Mouse (Mus musculus) kidney, adult 11 months (tissue): ENCODE results near the gene D630045J12Rik.

ENCODE experiments used
- DNase-seq: peaks from one replicate; pipeline ENCODE4 v3.0.0; 2022

The D630045J12Rik gene

DNA sequence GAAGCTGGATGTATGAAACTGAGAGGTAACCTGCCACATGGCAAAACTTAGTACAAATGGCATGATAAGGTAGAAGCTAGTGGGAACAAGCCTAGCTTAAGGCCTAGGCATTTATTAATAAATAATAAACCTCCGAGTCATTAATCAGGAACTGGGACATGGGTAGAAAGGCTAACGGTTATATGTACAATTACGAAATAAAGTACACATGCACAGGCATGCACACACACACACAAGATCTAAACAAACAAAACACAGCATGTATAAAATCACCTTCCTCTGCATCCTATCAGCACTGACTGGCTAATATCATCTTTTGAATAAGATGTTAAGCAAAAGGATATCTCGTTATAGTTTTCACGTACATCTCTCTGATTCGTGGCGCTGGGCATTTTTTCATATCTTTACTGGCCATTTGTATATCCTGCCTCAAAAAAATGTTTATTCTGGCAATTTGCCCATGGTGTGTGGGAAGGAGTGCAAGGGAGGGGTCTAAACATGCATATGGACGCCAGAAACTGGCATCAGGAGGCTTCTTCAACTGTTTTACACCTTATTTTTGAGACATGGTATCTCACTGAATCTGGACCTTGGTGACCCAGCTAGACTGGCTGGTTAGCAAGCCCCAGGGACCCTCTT lies 67.4 kb downstream of the D630045J12Rik start:
- no peak for DNase-seq

GRCm38 (mm10) chr6:38184791-38185190 lies 69.0 kb downstream of the D630045J12Rik start:
- no peak for DNase-seq

DNA sequence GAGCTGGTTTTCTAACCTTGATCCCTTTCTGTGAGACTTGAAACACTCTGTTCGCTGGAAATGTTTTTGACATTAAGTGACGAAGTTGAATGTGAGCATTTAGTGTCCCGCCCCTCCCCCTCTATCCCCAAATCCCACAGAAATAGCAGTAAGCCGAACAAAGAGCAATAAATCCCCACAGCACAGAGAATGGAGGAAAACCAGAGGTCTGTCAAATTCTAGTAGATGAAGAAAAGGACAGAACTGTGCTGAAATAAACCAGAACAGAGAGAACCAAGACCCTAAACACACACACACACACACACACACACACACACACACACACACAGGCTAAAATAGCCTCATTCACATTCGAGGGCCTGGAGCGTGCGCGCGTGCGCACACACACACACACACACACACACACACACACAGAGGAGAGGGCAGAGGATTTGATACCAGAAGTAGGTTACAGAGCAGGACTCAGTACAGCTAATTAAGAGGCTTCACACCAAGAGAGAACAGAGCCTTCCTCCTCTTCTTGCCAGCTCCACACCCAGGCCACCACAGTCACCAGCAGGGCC lies 72.0 kb downstream of the D630045J12Rik start:
- DNase-seq = no peak

GRCm38 (mm10) chr6:38180669-38181068 lies 73.1 kb downstream of the D630045J12Rik start:
- DNase-seq = no peak

- no peak for DNase-seq
Measured at GRCm38 (mm10) chr6:38165385-38165784, 88.4 kb downstream of the D630045J12Rik start.

DNA sequence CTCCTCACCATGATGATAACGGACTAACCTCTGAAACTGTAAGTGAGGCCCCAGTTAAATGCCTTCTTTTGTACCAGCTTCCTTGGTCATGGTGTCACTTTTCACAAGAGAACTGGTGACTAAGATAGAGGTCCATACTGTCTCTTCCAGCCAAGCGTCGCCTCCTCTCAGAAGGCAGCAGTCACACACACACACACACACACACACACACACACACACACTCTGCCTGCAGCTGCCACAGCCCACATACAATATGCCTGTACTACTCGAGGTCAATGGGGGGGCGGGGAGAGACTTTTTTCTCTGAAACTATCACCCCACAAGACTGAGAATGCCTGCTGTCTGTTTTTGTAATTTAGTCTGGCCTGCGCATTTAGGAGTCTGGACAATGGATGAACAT lies 89.1 kb downstream of the D630045J12Rik start:
- no peak for DNase-seq

- no peak for DNase-seq
Measured at GRCm38 (mm10) chr6:38162825-38163504, 90.8 kb downstream of the D630045J12Rik start.

- no peak for DNase-seq
Measured at GRCm38 (mm10) chr6:38160556-38160955, 93.3 kb downstream of the D630045J12Rik start.

GRCm38 (mm10) chr6:38160102-38160501 lies 93.7 kb downstream of the D630045J12Rik start:
- peak; percentile 81 for DNase-seq

- DNase-seq = no peak
Measured at GRCm38 (mm10) chr6:38159576-38159975, 94.2 kb downstream of the D630045J12Rik start.

DNA sequence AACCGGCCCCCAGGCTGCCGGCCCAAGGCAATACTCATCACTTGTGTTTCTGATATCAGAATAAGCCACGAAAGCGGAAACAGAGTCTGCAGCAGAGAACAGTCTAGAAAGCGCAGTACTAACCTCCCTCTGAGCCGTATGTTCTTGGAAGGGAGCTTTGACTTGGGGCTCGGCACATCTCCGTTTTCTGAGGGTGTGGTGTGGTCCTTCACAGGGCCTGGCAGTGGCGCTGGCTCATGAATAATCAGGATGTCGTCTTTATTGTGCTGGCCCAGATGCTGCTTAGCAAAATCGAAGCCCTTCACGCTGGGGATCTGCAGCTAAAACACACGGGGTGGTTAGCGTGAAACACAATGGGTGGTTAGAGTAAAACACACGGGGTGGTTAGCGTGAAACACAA lies 95.9 kb downstream of the D630045J12Rik start:
- no peak for DNase-seq

DNA sequence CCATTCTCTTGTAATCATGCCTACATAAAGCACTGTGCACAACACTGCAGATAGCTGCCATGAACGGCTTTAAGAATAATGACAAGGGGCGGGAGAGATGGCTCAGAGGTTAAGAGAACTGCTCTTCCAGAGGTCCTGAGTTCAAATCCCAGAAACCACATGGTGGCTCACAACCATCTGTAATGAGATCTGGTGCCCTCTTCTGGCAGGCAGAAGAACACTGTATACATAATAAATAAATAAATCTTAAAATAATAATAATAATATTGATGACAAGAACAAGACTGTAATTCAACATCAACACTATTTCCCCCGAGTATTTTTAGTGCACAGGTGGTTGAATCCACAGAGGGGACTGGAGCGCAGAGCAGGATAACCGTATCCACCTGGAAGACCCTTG lies 97.6 kb downstream of the D630045J12Rik start:
- no peak for DNase-seq

GRCm38 (mm10) chr6:38152305-38152704 lies 101.5 kb downstream of the D630045J12Rik start:
- DNase-seq = no peak

DNA sequence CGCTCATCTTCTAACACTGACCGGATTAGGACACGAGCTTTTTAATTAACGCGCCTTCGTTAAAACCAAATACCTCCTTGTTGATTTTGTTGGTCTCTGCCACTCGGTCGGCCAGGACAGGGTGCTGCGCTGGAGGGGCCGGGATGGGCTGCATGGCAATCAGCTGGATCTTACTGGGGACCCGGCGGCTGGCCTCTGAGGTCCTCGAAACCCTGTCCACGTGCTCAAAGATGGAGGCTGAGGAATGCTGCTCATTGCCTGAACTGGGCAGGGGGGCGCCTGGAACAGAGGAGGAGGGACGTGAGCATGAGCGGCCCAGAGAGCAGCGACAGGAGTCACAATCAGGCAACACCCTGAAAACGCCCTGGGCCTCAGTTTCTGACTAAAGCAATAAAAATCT lies 104.3 kb downstream of the D630045J12Rik start:
- DNase-seq = no peak

GRCm38 (mm10) chr6:38148626-38149025 lies 105.2 kb downstream of the D630045J12Rik start:
- DNase-seq = no peak

GRCm38 (mm10) chr6:38147301-38147700 lies 106.5 kb downstream of the D630045J12Rik start:
- peak; percentile 73 for DNase-seq

- peak; percentile 63 for DNase-seq
Measured at GRCm38 (mm10) chr6:38145463-38146065, 108.2 kb downstream of the D630045J12Rik start.

DNA sequence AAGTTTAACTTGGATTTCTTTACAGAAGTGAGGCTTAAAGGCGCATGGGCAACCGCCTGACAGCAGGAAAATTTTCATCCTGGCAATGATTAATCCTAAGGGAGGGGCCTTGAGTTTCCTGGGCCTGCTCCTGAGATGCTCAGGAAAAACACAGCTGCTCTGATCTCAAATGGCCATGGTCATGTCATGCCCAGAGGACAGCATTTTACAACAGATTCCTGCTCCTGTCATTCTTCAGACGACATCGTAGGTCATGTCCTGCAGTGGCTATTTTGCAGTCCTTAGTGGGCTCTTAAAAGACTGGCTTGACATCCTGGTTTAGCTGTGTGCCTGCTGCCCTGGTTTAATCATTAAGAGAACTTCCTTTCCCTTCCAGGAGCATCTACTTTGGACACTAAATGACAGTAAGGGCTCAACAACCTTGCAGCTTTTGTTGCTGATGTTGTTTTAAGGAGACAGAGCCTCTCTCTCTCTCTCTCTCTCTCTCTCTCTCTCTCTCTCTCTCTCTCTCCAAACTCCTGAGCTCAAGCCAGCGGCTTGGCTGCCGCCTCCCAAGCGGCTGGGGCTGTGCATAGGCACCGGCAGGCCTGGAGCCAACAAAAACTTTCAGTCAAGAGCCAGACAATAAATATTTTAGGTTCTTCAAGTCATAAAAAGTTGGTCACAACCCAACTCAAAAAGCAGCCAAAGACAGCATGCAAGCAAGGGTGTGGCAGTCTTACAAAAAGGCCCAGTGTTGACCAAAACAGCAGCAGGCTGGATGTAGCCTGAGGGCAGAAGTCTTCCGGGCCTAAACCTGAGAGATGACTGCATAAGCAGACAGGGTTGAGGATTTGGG lies 109.4 kb downstream of the D630045J12Rik start:
- DNase-seq = peak; percentile 81

DNA sequence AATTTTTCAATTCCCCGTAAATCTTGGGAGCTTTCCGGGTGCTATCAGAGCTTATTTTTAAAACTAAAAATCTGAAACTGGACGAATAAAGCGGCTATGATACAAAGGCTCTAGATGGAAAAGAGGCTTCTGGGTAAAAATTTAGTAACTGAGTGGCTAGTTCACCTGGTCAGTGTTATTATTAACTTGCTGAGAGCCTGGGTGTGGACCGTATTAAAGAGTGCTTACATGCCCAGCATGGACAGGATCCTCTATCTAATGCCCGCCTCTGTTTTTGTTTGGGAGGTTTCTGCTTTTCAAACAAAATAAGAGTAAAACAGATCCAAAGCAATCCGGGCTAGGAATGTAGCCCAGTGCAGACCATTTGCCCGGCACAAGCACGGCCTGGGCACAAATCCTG lies 113.4 kb downstream of the D630045J12Rik start:
- DNase-seq = no peak

GRCm38 (mm10) chr6:38139086-38139485 lies 114.7 kb downstream of the D630045J12Rik start:
- no peak for DNase-seq

DNA sequence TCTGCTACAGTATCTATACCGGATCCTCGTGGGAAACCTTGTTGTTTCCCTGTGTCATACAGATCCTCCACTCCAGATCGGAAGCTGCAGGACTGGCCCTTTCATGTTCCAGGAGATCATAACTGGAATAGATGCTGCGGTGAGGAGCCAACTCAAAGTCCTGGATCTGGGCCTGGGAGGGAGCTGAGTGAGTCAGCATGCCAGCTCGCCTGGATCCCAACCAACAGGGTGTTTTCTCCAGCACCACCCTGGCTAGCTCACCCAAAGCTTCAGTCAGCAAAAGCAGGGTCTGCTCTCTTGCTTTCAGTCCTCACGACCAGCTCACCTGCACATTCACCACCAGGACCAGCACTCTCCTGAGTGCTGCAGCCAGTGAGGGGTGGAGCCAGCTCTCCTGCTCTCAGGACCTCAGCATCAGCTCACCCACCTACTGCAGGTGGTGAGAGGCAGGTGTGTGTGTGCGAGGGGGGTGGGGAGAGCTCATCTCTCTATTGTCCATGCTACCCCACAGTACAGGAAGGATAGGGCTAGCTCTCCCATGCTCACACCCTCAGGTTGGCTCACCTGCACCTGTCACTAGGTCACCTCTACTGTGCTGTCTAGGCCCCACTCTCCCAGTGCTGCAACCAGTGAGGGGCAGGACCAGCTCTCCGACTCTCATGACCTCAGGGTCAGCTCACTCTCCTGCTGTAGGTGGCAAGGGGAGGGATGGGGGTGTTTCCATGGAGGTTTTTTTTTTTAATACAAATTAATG lies 118.8 kb downstream of the D630045J12Rik start:
- no peak for DNase-seq

DNA sequence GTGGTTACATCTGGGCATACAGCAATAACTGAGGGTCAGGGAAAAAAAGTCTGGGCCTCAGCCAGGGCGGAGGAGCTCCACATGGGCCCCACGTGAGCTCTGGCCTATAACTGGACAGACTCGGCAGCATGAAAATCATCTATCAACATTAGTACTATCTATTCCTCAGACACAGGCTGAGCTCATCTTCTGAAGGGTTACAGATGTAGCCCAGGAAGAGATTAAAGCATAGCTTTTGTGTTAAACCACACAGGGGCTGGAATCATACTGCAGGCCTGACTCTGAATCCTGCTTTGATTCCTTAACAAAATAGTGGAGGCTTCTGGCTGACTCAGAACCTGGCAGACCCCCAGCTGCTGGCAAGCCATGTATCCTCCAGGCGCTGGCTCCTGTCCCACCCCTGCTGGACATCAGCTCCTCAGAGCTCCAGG lies 122.0 kb downstream of the D630045J12Rik start:
- DNase-seq = peak; percentile 56
